8 mouse cellular contexts compared by ENCODE assay signal in genomic region chr2:164804533-164805331, GRCm38 (mm10). TPM values are rescaled to one million over a fixed set of nuclear protein-coding genes. Genes with fewer than 3 reads are reported as not detected.
DNase-seq lines count a peak whose midpoint lies in the region; ATAC-seq and TF ChIP-seq lines count a peak whose summit lies in the region.

Gene Acot8, minus strand, starts transcription at chr2:164804882.
Gene Zswim3, plus strand, starts transcription at chr2:164805098.

- peaks cover 13% of the 10 kb centered on the region; the same call in 1 of the 2 replicates for H3K4me1 ChIP-seq in embryonic facial prominence, embryonic 14.5 days (ENCODE audit: control insufficient read depth, insufficient read depth, low read length)
- peaks cover 9% of the 10 kb centered on the region for H3K4me1 ChIP-seq in limb, embryonic 14.5 days (ENCODE audit: control insufficient read depth, insufficient read depth, low read length)
- H3K4me1 ChIP-seq in midbrain, postnatal 0 days (ENCODE audit: insufficient read depth, low read length) = no peaks in the 10 kb centered on the region

- peaks cover 24% of the 10 kb centered on the region for H3K36me3 ChIP-seq in embryonic facial prominence, embryonic 14.5 days (ENCODE audit: control insufficient read depth, insufficient read depth, low read length)
- H3K36me3 ChIP-seq in limb, embryonic 14.5 days (ENCODE audit: control insufficient read depth, insufficient read depth, low read length) = peaks cover 23% of the 10 kb centered on the region
- peaks cover 13% of the 10 kb centered on the region for H3K36me3 ChIP-seq in midbrain, postnatal 0 days (ENCODE audit: insufficient read depth, low read length)

- WGBS in embryonic facial prominence, embryonic 14.5 days = 0% methylated on average over 42 of the region's 47 CpGs
- under 1% methylated on average over 47 of the region's 47 CpGs for WGBS in limb, embryonic 14.5 days
- WGBS in midbrain, postnatal 0 days = under 1% methylated on average over 47 of the region's 47 CpGs

- H3K27ac ChIP-seq in embryonic facial prominence, embryonic 14.5 days (replicated peaks; ENCODE audit: low read depth, low read length) = peak within 1 kb of the TSS; percentile 84
- H3K27ac ChIP-seq in limb, embryonic 14.5 days (replicated peaks; ENCODE audit: low read depth, low read length) = peak within 1 kb of the TSS; percentile 35
- H3K27ac ChIP-seq in midbrain, postnatal 0 days (ENCODE audit: low read depth, low read length) = peak within 1 kb of the TSS; percentile 90

- peak within 1 kb of the TSS; percentile 82 for H3K4me2 ChIP-seq in embryonic facial prominence, embryonic 14.5 days (ENCODE audit: low read depth, low read length)
- peak within 1 kb of the TSS; percentile 85 for H3K4me2 ChIP-seq in limb, embryonic 14.5 days (replicated peaks; ENCODE audit: low read depth, low read length, severe bottlenecking)
- peak within 1 kb of the TSS; percentile 81 for H3K4me2 ChIP-seq in midbrain, postnatal 0 days (ENCODE audit: low read depth, low read length, poor library complexity, severe bottlenecking)

- peak; percentile 76; the same call in 1 of the 2 replicates for TF ChIP-seq POLR2A in limb, embryonic 14.5 days (IDR thresholded peaks at IDR 0.05; ENCODE audit: borderline replicate concordance, extremely low read depth, insufficient read depth, insufficient read length)

- H3K9me3 ChIP-seq in embryonic facial prominence, embryonic 14.5 days (ENCODE audit: control insufficient read depth, low read length) = no peaks in the 10 kb centered on the region
- no peaks in the 10 kb centered on the region for H3K9me3 ChIP-seq in limb, embryonic 14.5 days (ENCODE audit: control insufficient read depth, low read length)
- H3K9me3 ChIP-seq in midbrain, postnatal 0 days (ENCODE audit: low read length) = no peaks in the 10 kb centered on the region

- peak; percentile 99 for DNase-seq in 3T3-L1 (ENCODE audit: low read depth, low spot score)
- DNase-seq in adrenal gland, postnatal 4 days (ENCODE audit: low spot score in 2 of 2) = peak; percentile 91 to 94
- peak; percentile 98 for DNase-seq in embryonic facial prominence, embryonic 14.5 days (ENCODE audit: low spot score)
- DNase-seq in heart, adult 8-10 months (ENCODE audit: low spot score) = peak; percentile 100
- DNase-seq in kidney, adult 9 months = peak; percentile 99
- DNase-seq in limb, embryonic 14.5 days (ENCODE audit: low spot score) = peak; percentile 98
- DNase-seq in midbrain, postnatal 0 days (ENCODE audit: low spot score) = peak; percentile 99
- peak; percentile 98 for DNase-seq in spleen, postnatal 14 days (ENCODE audit: low spot score in 2 of 2)

- no peak for TF ChIP-seq CTCF in midbrain, postnatal 0 days (IDR thresholded peaks at IDR 0.05)

- peak; percentile 96 for ATAC-seq in embryonic facial prominence, embryonic 14.5 days (ENCODE audit: low read depth)
- peak; percentile 98 for ATAC-seq in limb, embryonic 14.5 days (ENCODE audit: low FRiP score, low read depth)
- peak; percentile 97 for ATAC-seq in midbrain, postnatal 0 days (ENCODE audit: low FRiP score)

- H3K9ac ChIP-seq in embryonic facial prominence, embryonic 14.5 days (ENCODE audit: low read depth, low read length) = peak within 1 kb of the TSS; percentile 83
- H3K9ac ChIP-seq in limb, embryonic 14.5 days (ENCODE audit: low read depth, low read length, severe bottlenecking) = peak within 1 kb of the TSS; percentile 69
- H3K9ac ChIP-seq in midbrain, postnatal 0 days (replicated peaks; ENCODE audit: low read length, poor library complexity, severe bottlenecking) = peak within 1 kb of the TSS; percentile 92

- H3K27me3 ChIP-seq in embryonic facial prominence, embryonic 14.5 days (replicated peaks; ENCODE audit: control insufficient read depth, insufficient read depth, low read length) = no peaks in the 10 kb centered on the region
- H3K27me3 ChIP-seq in limb, embryonic 14.5 days (ENCODE audit: control insufficient read depth, insufficient read depth, low read length) = no peaks in the 10 kb centered on the region
- H3K27me3 ChIP-seq in midbrain, postnatal 0 days (ENCODE audit: insufficient read depth, low read length) = no peaks in the 10 kb centered on the region

- peak within 1 kb of the TSS; percentile 76 for H3K4me3 ChIP-seq in embryonic facial prominence, embryonic 14.5 days (ENCODE audit: low read depth, low read length)
- H3K4me3 ChIP-seq in limb, embryonic 14.5 days (replicated peaks; ENCODE audit: low read length) = peak within 1 kb of the TSS; percentile 73
- peak within 1 kb of the TSS; percentile 73 for H3K4me3 ChIP-seq in midbrain, postnatal 0 days (ENCODE audit: low read depth, low read length)

RNA-seq across cellular contexts. Expression of gene Acot8, which starts in this region (rescaled TPM):
- total RNA-seq in adrenal gland, postnatal 4 days (2021) = 10 to 100 TPM; 30.1 to 31.3 TPM
- 12.6 and 13.8 TPM in 2 replicates for polyA plus RNA-seq in embryonic facial prominence, embryonic 14.5 days (2014; fragmentation: Nextera tagmentation; extraction: Ambion mirVana)
- total RNA-seq in heart, adult 8-10 months (2022) = 10 to 100 TPM; 12.3 to 13.3 (median 12.6) TPM
- polyA plus RNA-seq in limb, embryonic 14.5 days (2012; rRNA removed) = 31.5 and 41.2 TPM in 2 replicates
- 14.0 and 15.2 TPM in 2 replicates for polyA plus RNA-seq in limb, embryonic 14.5 days (2014; fragmentation: Nextera tagmentation; extraction: Ambion mirVana)
- total RNA-seq in midbrain, postnatal 0 days (2014; rRNA removed) = 24.2 and 25.8 TPM in 2 replicates
- 17.5 and 19.7 TPM in 2 replicates for polyA plus RNA-seq in midbrain, postnatal 0 days (2015; fragmentation: Nextera tagmentation; extraction: Ambion mirVana)

RNA-seq across cellular contexts. Expression of gene Zswim3, which starts in this region (rescaled TPM):
- 1 to 10 TPM; 3.8 to 4.5 TPM for total RNA-seq in adrenal gland, postnatal 4 days (2021)
- 6.0 and 6.4 TPM in 2 replicates for polyA plus RNA-seq in embryonic facial prominence, embryonic 14.5 days (2014; fragmentation: Nextera tagmentation; extraction: Ambion mirVana)
- 1 to 10 TPM; 2.2 to 2.7 (median 2.5) TPM for total RNA-seq in heart, adult 8-10 months (2022)
- polyA plus RNA-seq in limb, embryonic 14.5 days (2012; rRNA removed) = 4.3 and 4.9 TPM in 2 replicates
- 6.9 and 7.0 TPM in 2 replicates for polyA plus RNA-seq in limb, embryonic 14.5 days (2014; fragmentation: Nextera tagmentation; extraction: Ambion mirVana)
- 6.4 and 7.7 TPM in 2 replicates for total RNA-seq in midbrain, postnatal 0 days (2014; rRNA removed)
- 5.5 and 7.4 TPM in 2 replicates for polyA plus RNA-seq in midbrain, postnatal 0 days (2015; fragmentation: Nextera tagmentation; extraction: Ambion mirVana)

Comparison
In these comparisons a context has a peak if more than half of its experiments do, and no peak if none do; other contexts are left out.
1. Peak in every context shown above with its lines: DNase-seq, ATAC-seq, H3K4me3 ChIP-seq and H3K27ac ChIP-seq.
2. H3K27ac ChIP-seq: peak in every context shown above with its lines; median percentile 90 in midbrain, postnatal 0 days; 84 in embryonic facial prominence, embryonic 14.5 days; 35 in limb, embryonic 14.5 days.